Mouse (Mus musculus) mouse embryonic stem cell (cell line): Measurements from ENCODE around the gene Chil1.

Experiments
- in situ Hi-C, 2 experiments: fragments of 300-500 bp; cut with MboI; formaldehyde crosslinking; loops; 1 replicate in 1 of 2; 3 replicates in 1 of 2; pipeline ENCODE4 v1.14.3; 2019 to 2020; ENCODE audit warnings: low sequenced_read_pairs in 2 of 2, low pct_unique_long_range_greater_than_20kb in 1 of 2, mixed read lengths in 1 of 2; ENCODE audit not compliant: unreplicated experiment in 1 of 2

Gene Chil1

GRCm38 (mm10) chr1:134221172-134221571 lies 39.2 kb downstream of the Chil1 start:
- in situ Hi-C loops, result no loop called here

- in situ Hi-C loops, result no loop called here
Observed at GRCm38 (mm10) chr1:134222122-134223055, 40.4 kb downstream of the Chil1 start.

- in situ Hi-C loops, result no loop called here
Observed at GRCm38 (mm10) chr1:134224649-134225227, 42.8 kb downstream of the Chil1 start.

GRCm38 (mm10) chr1:134225375-134225774 lies 43.4 kb downstream of the Chil1 start:
- in situ Hi-C loops, result no loop called here

- in situ Hi-C loops, result no loop called here
Observed at GRCm38 (mm10) chr1:134226739-134227138, 44.8 kb downstream of the Chil1 start.

GRCm38 (mm10) chr1:134229806-134230575 lies 48.0 kb downstream of the Chil1 start:
- in situ Hi-C loops, result loop anchor here in 1 of 2 experiments (5.0 kb wide), 1 partner anchor 78 kb away; no protein-coding TSS in a partner anchor

GRCm38 (mm10) chr1:134230638-134231228 lies 48.8 kb downstream of the Chil1 start:
- in situ Hi-C loops, result loop anchor here in 1 of 2 experiments (5.0 kb wide), 1 partner anchor 78 kb away; no protein-coding TSS in a partner anchor

- in situ Hi-C loops, result loop anchor here in 1 of 2 experiments (5.0 kb wide), 1 partner anchor 79 kb away; no protein-coding TSS in a partner anchor
Observed at GRCm38 (mm10) chr1:134231270-134231669, 49.3 kb downstream of the Chil1 start.

GRCm38 (mm10) chr1:134231681-134232080 lies 49.7 kb downstream of the Chil1 start:
- in situ Hi-C loops, result loop anchor here in 1 of 2 experiments (5.0 kb wide), 1 partner anchor 79 kb away; no protein-coding TSS in a partner anchor

- in situ Hi-C loops, result loop anchor here in 1 of 2 experiments (5.0 kb wide), 1 partner anchor 80 kb away; no protein-coding TSS in a partner anchor
Observed at GRCm38 (mm10) chr1:134232326-134232725, 50.4 kb downstream of the Chil1 start.

GRCm38 (mm10) chr1:134232778-134233531 lies 51.0 kb downstream of the Chil1 start:
- in situ Hi-C loops, result loop anchor here in 1 of 2 experiments (5.0 kb wide), 1 partner anchor 81 kb away; no protein-coding TSS in a partner anchor

GRCm38 (mm10) chr1:134233681-134234454 lies 51.9 kb downstream of the Chil1 start:
- in situ Hi-C loops, result loop anchor here in 1 of 2 experiments (5.0 kb wide), 1 partner anchor 82 kb away; no protein-coding TSS in a partner anchor

- in situ Hi-C loops, result loop anchor here in 1 of 2 experiments (5.0 kb wide), 1 partner anchor 82 kb away; no protein-coding TSS in a partner anchor
Observed at GRCm38 (mm10) chr1:134234455-134235390, 52.7 kb downstream of the Chil1 start.

GRCm38 (mm10) chr1:134235391-134235921 lies 53.5 kb downstream of the Chil1 start, which contains the start of gene Adora1:
TSS of gene Adora1 (minus strand) at chr1:134235431.
- in situ Hi-C loops, result no loop called here

- in situ Hi-C loops, result no loop called here
Observed at GRCm38 (mm10) chr1:134236142-134236541, 54.2 kb downstream of the Chil1 start.
